Mouse (Mus musculus) megakaryocyte-erythroid progenitor cell, adult 5-6 weeks (primary cell): ENCODE results near the gene Trmt1l. TPM values are rescaled to one million over a fixed set of nuclear protein-coding genes. Genes with fewer than 3 reads are reported as not detected.

ENCODE experiments used
- ATAC-seq: replicated peaks from 2 replicates; pipeline ENCODE4 v1.8.0; 2016; ENCODE audit warnings: mild to moderate bottlenecking, inconsistent platforms; ENCODE audit not compliant: severe bottlenecking, poor library complexity, low FRiP score, low TSS enrichment
- total RNA-seq, 2 experiments: library from RNA; stranded (forward) in 1 of 2; stranded (reverse) in 1 of 2; fragments of 200-1000, 215-1000 nt in 1 of 2; fragments of >200 nt in 1 of 2; fragmentation: Nextera tagmentation in 1 of 2; gene quantifications; 2 replicates each; pipeline ENCODE4 v1.2.3; 2014 to 2017

Gene Trmt1l
- total RNA-seq, 2 experiments from 2014 or later, result 29.1 to 44.1 TPM

GRCm38 (mm10) chr1:151489806-151490205, 61.5 kb downstream of the Trmt1l start:
- no peak for ATAC-seq

DNA sequence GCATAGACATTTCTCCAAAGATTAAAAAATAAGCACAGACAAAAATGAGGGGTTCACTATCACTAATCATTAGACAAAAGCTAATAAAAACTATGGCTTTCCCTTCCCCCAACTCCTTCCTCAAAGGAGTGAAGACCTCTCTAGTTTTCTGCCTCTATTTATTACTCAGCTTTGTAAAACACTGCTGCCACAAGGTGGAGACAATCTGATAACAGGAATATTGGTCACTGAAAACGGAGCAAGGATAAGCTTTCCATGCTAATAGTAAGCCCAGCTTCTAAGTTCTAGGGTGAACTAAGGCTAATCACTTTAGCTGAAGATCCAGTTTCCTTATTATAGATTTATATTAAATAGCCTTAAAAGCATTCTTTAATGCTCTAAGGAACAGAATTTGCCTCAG, 64.1 kb downstream of the Trmt1l start:
- ATAC-seq, result no peak

- peak; percentile 60 for ATAC-seq
Observed at GRCm38 (mm10) chr1:151493826-151494225, 65.5 kb downstream of the Trmt1l start.

- ATAC-seq, result no peak
Observed at GRCm38 (mm10) chr1:151494711-151495110, 66.4 kb downstream of the Trmt1l start.

DNA sequence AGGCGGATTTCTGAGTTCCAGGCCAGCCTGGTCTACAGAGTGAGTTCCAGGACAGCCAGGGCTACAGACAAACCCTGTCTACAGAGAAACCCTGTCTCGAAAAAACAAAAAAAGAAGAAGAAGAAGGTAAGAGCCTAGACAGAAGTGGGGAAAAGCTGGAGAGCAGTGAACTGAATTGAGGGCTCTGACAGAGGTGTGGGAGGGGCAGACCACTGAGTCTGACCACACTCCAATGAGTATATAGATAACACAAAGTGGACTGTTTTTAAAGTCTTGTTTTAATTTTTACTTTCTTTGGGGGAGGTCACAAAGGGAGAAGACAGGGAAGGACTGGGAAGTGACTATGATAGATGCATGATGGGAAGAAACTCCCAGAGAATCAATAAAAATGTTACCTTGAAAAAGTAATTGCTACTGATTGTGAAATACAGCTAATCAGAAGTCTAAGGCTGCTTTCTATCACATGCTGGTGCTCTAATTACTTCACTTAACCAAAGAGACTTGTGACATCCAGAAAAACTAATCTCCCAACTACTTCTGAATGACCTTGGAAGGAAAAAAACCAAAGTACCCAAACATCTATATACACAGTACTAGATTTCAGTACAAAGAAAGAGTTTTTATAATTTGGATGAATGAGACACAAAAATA, 67.4 kb downstream of the Trmt1l start:
- no peak; the same call in 1 of the 2 replicates for ATAC-seq

GRCm38 (mm10) chr1:151497028-151497427, 68.7 kb downstream of the Trmt1l start:
- ATAC-seq, result 0 out of 2 replicates have a peak, but pooled peaks have one; percentile 23

- no peak for ATAC-seq
Observed at GRCm38 (mm10) chr1:151497942-151498341, 69.6 kb downstream of the Trmt1l start.

- ATAC-seq, result no peak
Observed at GRCm38 (mm10) chr1:151498381-151498780, 70.0 kb downstream of the Trmt1l start.

- ATAC-seq, result peak; percentile 10; the same call in 1 of the 2 replicates
Observed at GRCm38 (mm10) chr1:151499815-151500501, 71.6 kb downstream of the Trmt1l start.

GRCm38 (mm10) chr1:151500531-151501361, 72.4 kb downstream of the Trmt1l start, which contains the start of gene Rnf2:
Gene Rnf2 (minus strand): TSS chr1:151500955.
- peak; percentile 93 for ATAC-seq

Other genes starting within 250 kb of the Trmt1l start
- 0.69 TPM in 1 of 2 replicates, not detected in the other for gene Gm47985, start 246.0 kb upstream of the Trmt1l start, total RNA-seq (2014; fragmentation: Nextera tagmentation)
- gene Gm47985, start 246.0 kb upstream of the Trmt1l start, total RNA-seq (2017), result 0.19 TPM in 1 of 2 replicates, not detected in the other
- 0.64 TPM in 1 of 2 replicates, not detected in the other for gene Gm8947, start 236.2 kb upstream of the Trmt1l start, total RNA-seq (2014; fragmentation: Nextera tagmentation)
- gene Gm8947, start 236.2 kb upstream of the Trmt1l start, total RNA-seq (2017), result 0.27 TPM in 1 of 2 replicates, not detected in the other
- not detected in 2 replicates for gene Gm47995, start 230.1 kb upstream of the Trmt1l start, total RNA-seq (2014; fragmentation: Nextera tagmentation)
- gene Gm47995, start 230.1 kb upstream of the Trmt1l start, total RNA-seq (2017), result 0.91 and 3.4 TPM in 2 replicates
- gene 3110040M04Rik, start 224.4 kb upstream of the Trmt1l start, total RNA-seq (2014; fragmentation: Nextera tagmentation), result not detected in 2 replicates
- gene 3110040M04Rik, start 224.4 kb upstream of the Trmt1l start, total RNA-seq (2017), result 3.3 TPM in 1 of 2 replicates, not detected in the other
- not detected in 2 replicates for gene Gm47996, start 218.4 kb upstream of the Trmt1l start, total RNA-seq (2014; fragmentation: Nextera tagmentation)
- not detected in 2 replicates for gene Gm47996, start 218.4 kb upstream of the Trmt1l start, total RNA-seq (2017)
- 209 and 234 TPM in 2 replicates for gene Ivns1abp, start 84.1 kb upstream of the Trmt1l start, total RNA-seq (2014; fragmentation: Nextera tagmentation)
- 309 and 378 TPM in 2 replicates for gene Ivns1abp, start 84.1 kb upstream of the Trmt1l start, total RNA-seq (2017)
- gene Swt1, start 87 bp upstream of the Trmt1l start, total RNA-seq (2014; fragmentation: Nextera tagmentation), result 22.3 and 41.0 TPM in 2 replicates
- 23.5 and 35.5 TPM in 2 replicates for gene Swt1, start 87 bp upstream of the Trmt1l start, total RNA-seq (2017)
- gene Rnf2, start 72.4 kb downstream of the Trmt1l start, total RNA-seq (2014; fragmentation: Nextera tagmentation), result 32.6 and 33.0 TPM in 2 replicates
- gene Rnf2, start 72.4 kb downstream of the Trmt1l start, total RNA-seq (2017), result 72.6 and 115 TPM in 2 replicates
- gene Fam129a, start 142.6 kb downstream of the Trmt1l start, total RNA-seq (2014; fragmentation: Nextera tagmentation), result 0.83 and 2.5 TPM in 2 replicates
- gene Fam129a, start 142.6 kb downstream of the Trmt1l start, total RNA-seq (2017), result 3.0 and 3.1 TPM in 2 replicates